Mouse (Mus musculus): ENCODE measurements around the gene Gm28778.
"Not testable (repeated sequence)": the region's sequence is repeated elsewhere in the genome, so short reads cannot be mapped to it uniquely, and the experiment has no call there.

DNA sequence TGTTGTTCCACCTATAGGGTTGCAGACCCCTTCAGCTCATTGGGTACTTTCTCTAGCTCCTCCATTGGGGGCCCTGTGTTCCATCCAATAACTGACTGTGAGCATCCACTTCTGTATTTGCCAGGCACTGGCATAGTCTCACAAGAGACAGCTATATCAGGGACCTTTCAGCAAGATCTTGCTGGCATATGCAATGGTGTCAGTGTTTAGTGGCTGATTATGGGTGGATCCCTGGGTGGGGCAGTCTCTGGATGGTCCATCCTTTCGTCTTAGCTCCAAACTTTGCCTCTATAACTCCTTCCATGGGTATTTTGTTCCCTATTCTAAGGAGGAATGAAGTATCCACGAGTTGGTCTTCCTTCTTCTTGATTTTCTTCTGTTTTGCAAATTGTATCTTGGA lies 40.5 kb downstream of the Gm28778 start:
- not testable (repeated sequence) for TF ChIP-seq POLR2A (IDR thresholded peaks at IDR 0.05; ENCODE audit: borderline replicate concordance, low read depth, low read length); CTCF (IDR thresholded peaks at IDR 0.05; ENCODE audit: low read depth, low read length)
